Mouse (Mus musculus) midbrain, embryonic 15.5 days (tissue): ENCODE results near the gene 1110051M20Rik. TPM values are rescaled to one million over a fixed set of nuclear protein-coding genes. Genes with fewer than 3 reads are reported as not detected.

Source experiments
- ATAC-seq: fragments of 200-750 bp; cut with Nextera tagmentation; replicated peaks from 2 replicates; pipeline ENCODE4 v1.8.0; 2017; ENCODE audit warnings: moderate TSS enrichment
- H3K27ac ChIP-seq: fragments of 300-500 bp; sonication (generic); 2 replicates; pipeline ENCODE4 v1.5.1; 2015; ENCODE audit warnings: mild to moderate bottlenecking, inconsistent platforms
- H3K27me3 ChIP-seq: fragments of 300-500 bp; sonication (generic); replicated peaks from 2 replicates; pipeline ENCODE4 v1.6.1; 2015; ENCODE audit warnings: inconsistent platforms
- H3K36me3 ChIP-seq: fragments of 300-500 bp; sonication (generic); replicated peaks from 2 replicates; pipeline ENCODE4 v1.6.1; 2015; ENCODE audit warnings: inconsistent platforms
- H3K4me1 ChIP-seq: fragments of 300-500 bp; sonication (generic); 2 replicates; pipeline ENCODE4 v1.6.1; 2015; ENCODE audit warnings: inconsistent platforms
- H3K4me2 ChIP-seq: fragments of 300-500 bp; sonication (generic); 2 replicates; pipeline ENCODE4 v1.6.1; 2015; ENCODE audit warnings: inconsistent platforms, mild to moderate bottlenecking, moderate library complexity
- H3K4me3 ChIP-seq: fragments of 300-500 bp; sonication (generic); 2 replicates; pipeline ENCODE4 v1.5.1; 2015; ENCODE audit warnings: mild to moderate bottlenecking, inconsistent platforms
- H3K9ac ChIP-seq: fragments of 300-500 bp; sonication (generic); 2 replicates; pipeline ENCODE4 v1.6.1; 2015; ENCODE audit warnings: mild to moderate bottlenecking, inconsistent platforms
- H3K9me3 ChIP-seq: fragments of 300-500 bp; sonication (generic); 2 replicates; pipeline ENCODE4 v1.6.1; 2016; ENCODE audit warnings: inconsistent platforms
- WGBS: fragments of 180-500 bp; shearing (Covaris S2); methylation state at CpG from one replicate; pipeline ENCODE4 v1.1.7; 2015; ENCODE audit warnings: mixed read lengths; 5-methylcytosine and 5-hydroxymethylcytosine counted together
- polyA plus RNA-seq: library from polyadenylated mRNA; unstranded; fragments of >200 nt; fragmentation: Nextera tagmentation; extraction: Ambion mirVana; gene quantifications from 2 replicates; pipeline ENCODE4 v1.2.1, GENCODE M21; 2015

Gene 1110051M20Rik
- polyA plus RNA-seq, 1 experiment from 2014 or later = 179 TPM

DNA sequence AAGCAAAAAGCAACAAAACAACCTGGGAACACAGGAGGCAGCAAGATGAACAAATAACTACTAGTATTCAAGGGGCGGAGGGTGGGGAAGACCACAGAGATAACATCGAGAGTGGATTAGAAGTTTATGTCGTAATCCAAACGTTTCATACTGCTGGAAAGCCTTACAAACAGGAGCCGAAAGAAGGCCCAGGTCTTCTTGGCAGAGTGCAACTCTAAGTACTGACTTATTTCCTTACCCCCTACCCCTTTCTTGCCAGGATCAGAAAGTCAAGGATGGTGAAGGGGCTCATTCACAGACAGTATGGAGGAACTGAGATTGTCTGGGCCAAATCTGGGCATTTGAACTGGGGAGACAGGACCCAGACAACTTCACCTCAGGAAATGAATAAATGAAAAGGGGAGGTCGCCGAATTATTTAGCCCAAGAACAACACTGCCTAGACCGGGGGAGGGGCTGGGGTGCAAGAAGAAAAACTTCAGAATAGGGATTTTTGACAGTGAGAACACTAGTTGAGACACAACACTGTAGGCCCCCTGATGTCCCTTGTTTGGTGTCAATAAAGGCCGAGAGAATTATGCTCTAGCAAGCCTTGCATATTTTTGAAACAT is 12.1 kb upstream of the 1110051M20Rik start:
- Histone ChIP-seq H3K4me1 (peaks cover 32% of the 10 kb centered on the region), H3K27me3 (peaks cover 4% of the 10 kb centered on the region; the same call in 1 of the 2 replicates), H3K9me3 (no peaks in the 10 kb centered on the region), H3K27ac (peak overlapping the region; percentile 74; the same call in 1 of the 2 replicates), H3K4me2 (peak overlapping the region; percentile 97), H3K36me3 (no peaks in the 10 kb centered on the region), H3K9ac (no peak overlapping the region), H3K4me3 (no peak overlapping the region)
- WGBS = 44% methylated on average over 9 of the region's 9 CpGs
- no peak; the same call in 1 of the 2 replicates for ATAC-seq

DNA sequence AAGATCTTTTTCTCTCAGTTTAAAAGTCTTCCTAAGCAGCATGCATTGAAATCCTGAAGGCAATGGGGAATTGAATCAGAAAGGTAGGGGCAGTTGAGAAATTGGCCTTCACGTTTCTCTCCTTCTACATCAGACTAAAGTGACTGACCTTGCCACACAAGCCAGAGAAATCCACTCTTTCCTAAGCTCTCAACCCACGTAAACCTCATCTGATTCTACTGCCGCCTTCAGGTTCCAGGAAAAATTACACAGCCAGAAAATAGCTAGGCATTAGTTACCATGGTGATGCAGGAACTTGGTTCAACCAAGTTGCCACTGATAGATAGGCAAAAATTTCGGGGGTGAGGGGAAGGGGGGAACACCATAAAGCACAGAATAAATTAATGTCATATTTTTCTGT is 11.3 kb upstream of the 1110051M20Rik start:
- no peak overlapping the region for H3K9ac ChIP-seq

DNA sequence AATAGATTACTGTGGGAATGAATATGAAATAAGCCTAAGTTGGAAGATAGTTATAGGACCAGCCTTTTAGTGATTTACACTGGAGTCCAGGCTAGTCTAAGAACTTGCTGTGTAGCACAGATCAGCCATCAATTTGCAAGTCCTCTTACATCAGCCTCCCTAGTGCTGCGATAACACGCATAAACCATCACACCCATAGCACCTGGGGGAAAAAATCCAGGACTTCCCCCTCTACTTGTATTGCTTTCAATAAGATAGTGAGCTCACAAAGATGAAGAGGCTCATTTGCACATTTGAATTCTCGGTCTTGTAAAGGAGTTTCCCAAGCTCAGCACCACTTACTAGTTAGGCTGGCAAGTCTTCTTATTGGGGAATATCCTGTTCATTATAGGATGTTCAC is 9.9 kb upstream of the 1110051M20Rik start:
- no peaks in the 10 kb centered on the region for H3K36me3 ChIP-seq
- H3K4me1 ChIP-seq = peaks cover 29% of the 10 kb centered on the region
- H3K9ac ChIP-seq = no peak overlapping the region
- no peaks in the 10 kb centered on the region for H3K9me3 ChIP-seq
- H3K4me2 ChIP-seq = no peak overlapping the region
- no peak overlapping the region for H3K27ac ChIP-seq
- peaks cover 4% of the 10 kb centered on the region; the same call in 1 of the 2 replicates for H3K27me3 ChIP-seq
- ATAC-seq = no peak
- H3K4me3 ChIP-seq = no peak overlapping the region
- 90% methylated on average over 3 of the region's 3 CpGs for WGBS

More for the DNA sequence above, 11.3 kb upstream of the 1110051M20Rik start:
- H3K4me2 ChIP-seq = no peak overlapping the region
- no peaks in the 10 kb centered on the region for H3K9me3 ChIP-seq
- ATAC-seq = peak; percentile 40; the same call in 1 of the 2 replicates
- H3K4me3 ChIP-seq = no peak overlapping the region
- H3K27ac ChIP-seq = no peak overlapping the region
- peaks cover 32% of the 10 kb centered on the region for H3K4me1 ChIP-seq
- WGBS = 0% methylated on average over 4 of the region's 4 CpGs
- no peaks in the 10 kb centered on the region for H3K36me3 ChIP-seq
- H3K27me3 ChIP-seq = peaks cover 4% of the 10 kb centered on the region; the same call in 1 of the 2 replicates

DNA sequence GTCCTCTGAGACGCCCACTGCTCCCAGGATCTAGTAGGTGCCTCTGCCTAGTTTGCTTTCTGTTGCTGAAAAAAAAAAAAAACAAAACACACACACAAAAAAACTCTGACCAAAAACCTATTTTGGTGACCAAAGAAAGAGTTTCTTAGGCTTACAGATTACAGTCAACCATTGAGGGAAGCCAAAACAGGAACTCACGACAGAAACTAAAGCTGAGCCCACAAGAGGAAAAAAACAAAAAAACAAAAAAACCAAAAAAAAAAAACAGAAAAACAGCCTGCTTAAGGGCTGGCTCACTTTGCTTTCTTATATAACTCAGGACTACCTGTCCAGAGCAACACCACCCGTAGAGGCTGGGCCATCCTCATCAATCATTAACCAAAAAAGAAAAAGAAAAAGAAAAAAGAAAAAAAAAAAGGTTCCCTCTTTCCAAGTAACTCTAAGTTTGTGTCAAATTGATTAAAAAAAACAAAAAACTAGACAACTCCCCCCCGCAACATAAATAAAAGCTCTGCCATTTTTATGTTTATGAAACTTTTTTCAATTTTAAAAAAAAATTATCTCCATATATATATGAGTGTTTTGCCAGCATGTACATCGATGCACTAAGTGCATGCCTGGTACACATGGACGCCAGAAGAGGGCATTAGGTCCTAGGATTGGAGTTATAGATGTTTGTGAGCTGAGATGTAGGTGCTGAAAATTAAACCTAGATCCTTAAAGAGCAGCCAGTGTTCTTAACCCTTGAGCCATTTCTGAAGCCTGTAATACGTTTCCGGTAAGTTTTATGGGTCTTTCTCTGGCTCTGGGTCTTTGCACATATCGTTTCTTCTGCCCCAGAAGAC is 8.9 kb upstream of the 1110051M20Rik start:
- Histone ChIP-seq H3K36me3 (no peaks in the 10 kb centered on the region), H3K4me2 (no peak overlapping the region), H3K4me3 (no peak overlapping the region), H3K9ac (no peak overlapping the region), H3K4me1 (peaks cover 20% of the 10 kb centered on the region), H3K9me3 (no peaks in the 10 kb centered on the region), H3K27ac (no peak overlapping the region), H3K27me3 (peaks cover 4% of the 10 kb centered on the region; the same call in 1 of the 2 replicates)
- 85% methylated on average over 9 of the region's 9 CpGs for WGBS
- no peak for ATAC-seq

DNA sequence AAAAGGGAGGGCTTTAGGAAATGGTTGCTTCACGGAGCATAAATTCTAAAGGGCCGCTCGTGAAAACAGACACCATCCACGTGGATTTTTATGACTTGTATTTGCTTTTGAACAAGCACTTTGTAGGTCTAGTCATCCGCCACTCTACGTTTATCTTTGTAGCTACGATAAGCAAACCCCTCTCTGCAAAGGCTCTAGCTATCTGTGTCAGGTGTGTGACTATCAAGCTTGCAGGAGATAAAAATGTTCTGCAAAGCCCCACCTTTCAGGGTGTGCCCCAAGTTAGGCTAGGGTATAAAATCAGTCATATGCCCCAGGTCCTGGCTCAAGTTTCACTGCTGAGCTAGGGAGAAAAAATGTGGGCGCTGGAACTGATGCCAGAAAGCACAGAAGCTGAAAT is 8.2 kb upstream of the 1110051M20Rik start:
- no peak for ATAC-seq
- WGBS = 68% methylated on average over 8 of the region's 8 CpGs
- Histone ChIP-seq H3K4me3 (no peak overlapping the region), H3K27me3 (no peaks in the 10 kb centered on the region), H3K9me3 (no peaks in the 10 kb centered on the region), H3K4me1 (peaks cover 12% of the 10 kb centered on the region; the same call in 1 of the 2 replicates), H3K9ac (no peak overlapping the region), H3K27ac (no peak overlapping the region), H3K4me2 (no peak overlapping the region), H3K36me3 (no peaks in the 10 kb centered on the region)

DNA sequence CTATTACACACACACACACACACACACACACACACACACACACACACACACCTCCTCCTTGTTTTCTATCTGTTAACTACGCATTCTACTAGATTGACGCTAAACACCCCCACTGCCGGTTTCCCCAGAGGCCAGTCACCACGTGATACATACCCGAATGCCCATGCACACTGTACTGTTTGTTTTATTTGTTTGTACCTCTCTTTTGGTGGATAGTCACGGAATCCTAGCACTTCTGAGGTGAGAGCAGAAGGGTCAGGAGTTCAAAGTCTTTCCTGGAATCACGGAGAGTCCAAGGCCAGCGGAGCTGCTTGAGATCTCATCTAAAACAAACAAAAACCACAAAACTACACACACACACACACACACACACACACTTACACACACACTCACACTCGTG is 5.8 kb upstream of the 1110051M20Rik start:
- Histone ChIP-seq H3K4me2 (no peak overlapping the region), H3K27me3 (no peaks in the 10 kb centered on the region), H3K9me3 (no peaks in the 10 kb centered on the region), H3K36me3 (no peaks in the 10 kb centered on the region), H3K27ac (no peak overlapping the region), H3K4me1 (0 out of 2 replicates have a peak, but pooled peaks cover under 1% of the 10 kb centered on the region), H3K4me3 (no peak overlapping the region), H3K9ac (no peak overlapping the region)
- no peak for ATAC-seq
- WGBS = 79% methylated on average over 9 of the region's 9 CpGs

DNA sequence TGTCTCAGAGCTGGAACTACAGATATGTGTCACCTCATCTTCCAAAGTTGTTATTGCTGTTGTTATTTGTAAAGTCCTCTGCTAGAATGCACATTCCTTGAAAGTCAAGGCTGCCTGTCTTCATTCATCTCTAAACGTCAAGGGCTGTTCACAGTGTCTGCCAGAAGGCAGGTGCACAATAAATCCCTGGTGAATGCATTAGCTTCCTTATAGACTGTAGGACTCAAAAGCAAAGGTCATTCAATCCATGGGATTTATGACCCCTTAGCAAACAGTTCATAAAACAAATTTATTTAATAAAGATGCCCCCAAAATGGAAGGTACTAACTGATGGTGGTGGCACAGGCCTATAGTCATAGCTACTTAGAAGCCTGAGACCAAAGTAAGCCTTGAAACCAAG is 5.2 kb upstream of the 1110051M20Rik start:
- H3K9ac ChIP-seq = no peak overlapping the region

DNA sequence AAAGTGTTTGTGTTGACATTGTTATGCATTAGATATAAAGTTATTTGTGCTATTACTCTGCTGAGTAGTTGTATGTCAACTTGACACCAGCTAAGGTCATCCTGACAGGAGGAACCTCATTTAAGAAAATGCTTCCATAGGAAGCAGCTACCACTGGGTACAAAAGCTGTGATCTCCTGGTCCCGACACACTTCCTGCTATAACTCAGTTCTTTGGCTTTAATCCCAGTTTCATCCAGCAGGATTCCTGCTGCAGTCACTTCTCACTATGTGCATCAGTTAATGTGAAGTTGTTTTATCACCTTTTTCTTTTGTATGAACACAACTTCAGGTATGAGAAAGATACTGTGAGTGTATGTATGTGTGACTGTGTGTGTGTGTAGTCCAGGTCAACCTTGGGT is 2.3 kb downstream of the 1110051M20Rik start:
- Histone ChIP-seq H3K9me3 (no peaks in the 10 kb centered on the region), H3K4me3 (no peak overlapping the region), H3K9ac (no peak overlapping the region), H3K27me3 (no peaks in the 10 kb centered on the region), H3K4me1 (peaks cover 17% of the 10 kb centered on the region), H3K27ac (no peak overlapping the region), H3K4me2 (no peak overlapping the region), H3K36me3 (no peaks in the 10 kb centered on the region)
- ATAC-seq = no peak
- WGBS = 57% methylated on average over 1 of the region's 1 CpGs

More for the DNA sequence above, 5.2 kb upstream of the 1110051M20Rik start:
- Histone ChIP-seq H3K36me3 (no peaks in the 10 kb centered on the region), H3K27ac (no peak overlapping the region), H3K4me1 (no peaks in the 10 kb centered on the region; the same call in 1 of the 2 replicates), H3K4me2 (no peak overlapping the region), H3K4me3 (no peak overlapping the region), H3K9me3 (no peaks in the 10 kb centered on the region), H3K27me3 (no peaks in the 10 kb centered on the region)
- ATAC-seq = no peak
- WGBS = 56% methylated on average over 1 of the region's 1 CpGs

DNA sequence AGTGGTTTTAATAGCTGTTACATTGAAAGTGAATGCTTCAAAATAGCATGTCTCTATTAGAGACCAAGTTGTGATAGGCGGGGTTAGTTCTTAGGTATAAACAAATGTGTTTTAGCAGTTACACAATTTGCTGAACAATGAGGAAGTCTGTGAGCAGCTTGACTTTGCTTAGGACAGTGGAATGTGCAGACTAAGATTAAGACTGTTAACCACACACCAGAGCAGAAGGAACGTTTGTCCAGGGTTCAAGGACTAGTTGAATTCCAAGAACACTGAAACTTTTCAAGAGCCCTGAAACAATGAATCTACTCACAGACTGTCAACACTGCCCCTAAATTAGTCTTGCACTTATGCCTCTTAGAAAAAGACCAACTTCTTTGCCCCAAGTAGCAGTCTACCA is 2.8 kb downstream of the 1110051M20Rik start:
- Histone ChIP-seq H3K9me3 (no peaks in the 10 kb centered on the region), H3K4me1 (peaks cover 17% of the 10 kb centered on the region), H3K4me2 (no peak overlapping the region), H3K27ac (no peak overlapping the region), H3K4me3 (no peak overlapping the region), H3K36me3 (no peaks in the 10 kb centered on the region), H3K9ac (no peak overlapping the region), H3K27me3 (no peaks in the 10 kb centered on the region)
- 70% methylated on average over 2 of the region's 2 CpGs for WGBS
- no peak for ATAC-seq

DNA sequence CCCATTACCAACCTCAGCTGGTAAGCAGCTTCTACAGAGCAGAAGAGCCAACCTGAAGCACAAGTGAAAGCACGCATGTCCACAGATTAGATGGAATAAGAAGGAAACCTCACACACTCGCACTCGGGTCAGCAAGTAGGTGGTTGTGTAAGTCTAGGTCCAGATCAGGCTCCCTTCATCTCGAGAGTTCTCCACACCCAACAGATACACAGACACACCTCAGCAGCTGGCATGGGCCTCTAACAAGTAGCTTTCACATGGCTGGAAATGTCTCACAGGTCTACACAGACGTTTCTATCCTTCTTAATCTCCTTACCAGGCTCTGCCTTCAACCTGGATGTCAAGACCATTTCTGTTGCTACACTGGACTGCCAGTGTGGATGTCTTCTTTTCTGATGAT is 3.8 kb downstream of the 1110051M20Rik start:
- ATAC-seq = no peak
- 90% methylated on average over 5 of the region's 5 CpGs for WGBS
- H3K27ac ChIP-seq = no peak overlapping the region
- no peak overlapping the region for H3K4me3 ChIP-seq
- no peaks in the 10 kb centered on the region for H3K9me3 ChIP-seq
- peaks cover 17% of the 10 kb centered on the region for H3K4me1 ChIP-seq
- no peak overlapping the region for H3K4me2 ChIP-seq
- H3K27me3 ChIP-seq = no peaks in the 10 kb centered on the region
- no peaks in the 10 kb centered on the region for H3K36me3 ChIP-seq
- no peak overlapping the region for H3K9ac ChIP-seq

DNA sequence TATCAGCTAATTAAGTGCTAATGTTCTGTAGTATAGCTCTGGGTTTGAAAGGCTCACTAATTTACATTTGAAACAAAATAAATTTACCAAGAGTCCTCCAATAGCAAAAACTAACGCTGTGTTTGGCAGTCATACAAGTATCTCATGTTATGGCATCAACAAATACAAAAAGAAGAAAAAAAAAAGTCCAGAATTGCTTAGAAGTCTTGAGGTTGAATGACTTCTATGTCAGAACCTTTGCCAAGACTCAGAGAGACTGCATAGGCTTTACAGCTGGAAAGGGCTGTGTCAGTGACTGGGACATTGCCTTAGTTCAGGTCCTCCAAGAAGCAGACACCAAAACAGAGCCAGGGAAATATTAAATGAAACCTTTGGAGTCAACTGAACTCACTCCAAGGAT is 4.6 kb downstream of the 1110051M20Rik start:
- H3K9me3 ChIP-seq = no peaks in the 10 kb centered on the region
- H3K4me1 ChIP-seq = peaks cover 17% of the 10 kb centered on the region
- no peaks in the 10 kb centered on the region for H3K36me3 ChIP-seq
- 68% methylated on average over 1 of the region's 1 CpGs for WGBS
- no peak overlapping the region for H3K27ac ChIP-seq
- no peak overlapping the region for H3K4me2 ChIP-seq
- ATAC-seq = no peak
- no peaks in the 10 kb centered on the region for H3K27me3 ChIP-seq
- H3K9ac ChIP-seq = no peak overlapping the region
- no peak overlapping the region for H3K4me3 ChIP-seq

DNA sequence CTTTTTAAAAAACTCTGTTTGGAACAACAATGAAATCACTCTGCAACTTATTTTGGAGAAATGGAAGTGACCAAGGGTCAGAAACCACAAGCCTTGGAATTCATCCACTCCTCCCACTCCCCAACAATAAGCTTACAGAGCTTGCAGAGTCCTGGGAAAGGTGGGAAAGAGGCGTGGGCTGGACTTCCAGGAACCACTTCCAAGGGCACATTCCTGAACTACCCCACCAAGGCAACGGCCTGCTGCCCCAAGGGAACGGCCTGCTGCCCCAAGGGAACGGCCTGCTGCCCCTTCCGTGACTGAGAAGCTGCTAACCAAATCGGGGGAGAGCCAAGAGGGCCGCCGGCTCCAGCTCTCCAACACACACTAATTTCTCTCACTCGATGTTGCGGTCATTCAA is 5.2 kb downstream of the 1110051M20Rik start:
- no peaks in the 10 kb centered on the region for H3K9me3 ChIP-seq
- H3K4me3 ChIP-seq = no peak overlapping the region
- no peak for ATAC-seq
- H3K4me2 ChIP-seq = no peak overlapping the region
- H3K36me3 ChIP-seq = no peaks in the 10 kb centered on the region
- peaks cover 17% of the 10 kb centered on the region for H3K4me1 ChIP-seq
- no peaks in the 10 kb centered on the region for H3K27me3 ChIP-seq
- no peak overlapping the region for H3K27ac ChIP-seq
- H3K9ac ChIP-seq = no peak overlapping the region
- 87% methylated on average over 10 of the region's 10 CpGs for WGBS
